Mouse (Mus musculus) kidney, embryonic 16.5 days (tissue): ENCODE data around the gene Slc22a6. TPM values are rescaled to one million over a fixed set of nuclear protein-coding genes. Genes with fewer than 3 reads are reported as not detected.

Source experiments
- ATAC-seq: fragments of 200-750 bp; cut with Nextera tagmentation; 2 replicates; pipeline ENCODE4 v1.8.0; 2017; ENCODE audit warnings: moderate TSS enrichment; ENCODE audit not compliant: low FRiP score, low TSS enrichment
- H3K27ac ChIP-seq: fragments of 300-500 bp; sonication (generic); 2 replicates; pipeline ENCODE4 v1.5.1; 2014; ENCODE audit warnings: low read length
- H3K27me3 ChIP-seq: fragments of 300-500 bp; sonication (generic); 2 replicates; pipeline ENCODE4 v1.6.1; 2014; ENCODE audit warnings: low read length, control low read depth, mixed read lengths; ENCODE audit not compliant: insufficient read depth
- H3K36me3 ChIP-seq: fragments of 300-500 bp; sonication (generic); 2 replicates; pipeline ENCODE4 v1.6.1; 2014; ENCODE audit warnings: low read length, control low read depth, mixed read lengths; ENCODE audit not compliant: insufficient read depth
- H3K4me1 ChIP-seq: fragments of 300-500 bp; sonication (generic); 2 replicates; pipeline ENCODE4 v1.6.1; 2014; ENCODE audit warnings: low read length, control low read depth, mixed read lengths; ENCODE audit not compliant: insufficient read depth
- H3K4me2 ChIP-seq: fragments of 300-500 bp; sonication (generic); replicated peaks from 2 replicates; pipeline ENCODE4 v1.6.1; 2014; ENCODE audit warnings: low read depth, low read length
- H3K4me3 ChIP-seq: fragments of 300-500 bp; sonication (generic); 2 replicates; pipeline ENCODE4 v1.5.1; 2014; ENCODE audit warnings: mild to moderate bottlenecking, low read length
- H3K9ac ChIP-seq: fragments of 300-500 bp; sonication (generic); replicated peaks from 2 replicates; pipeline ENCODE4 v1.6.1; 2014; ENCODE audit warnings: low read length
- H3K9me3 ChIP-seq: fragments of 300-500 bp; sonication (generic); 2 replicates; pipeline ENCODE4 v1.6.1; 2016; ENCODE audit warnings: low read length, control low read depth
- WGBS: fragments of 180-500 bp; shearing (Covaris S2); extraction: QIAGEN DNeasy Blood & Tissue Kit; methylation state at CpG from one replicate; pipeline ENCODE4 v1.1.7; 2014; 5-methylcytosine and 5-hydroxymethylcytosine counted together
- polyA plus RNA-seq: library from polyadenylated mRNA; unstranded; fragments of >200 nt; fragmentation: Nextera tagmentation; extraction: Ambion mirVana; gene quantifications from 2 replicates; pipeline ENCODE4 v1.2.1, GENCODE M21; 2015

Slc22a6 gene
- polyA plus RNA-seq, 1 experiment from 2014 or later = 59.4 TPM

GRCm38 (mm10) chr19:8602914-8603313 is 14.9 kb upstream of the Slc22a6 start:
- no peaks in the 10 kb centered on the region for H3K4me1 ChIP-seq

GRCm38 (mm10) chr19:8604536-8605240 is 13.2 kb upstream of the Slc22a6 start:
- H3K4me3 ChIP-seq = no peak overlapping the region
- 88% methylated on average over 8 of the region's 8 CpGs for WGBS
- ATAC-seq = peak; percentile 85
- H3K27me3 ChIP-seq = no peaks in the 10 kb centered on the region
- H3K4me2 ChIP-seq = no peak overlapping the region
- no peaks in the 10 kb centered on the region for H3K4me1 ChIP-seq
- no peak overlapping the region; the same call in 1 of the 2 replicates for H3K27ac ChIP-seq
- no peaks in the 10 kb centered on the region for H3K9me3 ChIP-seq
- H3K9ac ChIP-seq = no peak overlapping the region
- no peaks in the 10 kb centered on the region for H3K36me3 ChIP-seq

More at GRCm38 (mm10) chr19:8602914-8603313, 14.9 kb upstream of the Slc22a6 start:
- no peak overlapping the region for H3K4me3 ChIP-seq
- H3K9ac ChIP-seq = no peak overlapping the region
- H3K4me2 ChIP-seq = no peak overlapping the region
- ATAC-seq = no peak
- WGBS = 67% methylated on average over 3 of the region's 3 CpGs
- no peak overlapping the region for H3K27ac ChIP-seq
- H3K9me3 ChIP-seq = no peaks in the 10 kb centered on the region
- no peaks in the 10 kb centered on the region for H3K36me3 ChIP-seq
- no peaks in the 10 kb centered on the region for H3K27me3 ChIP-seq

- Histone ChIP-seq H3K4me3 (no peak overlapping the region), H3K9ac (no peak overlapping the region), H3K4me1 (no peaks in the 10 kb centered on the region), H3K27me3 (no peaks in the 10 kb centered on the region), H3K27ac (no peak overlapping the region), H3K4me2 (no peak overlapping the region), H3K36me3 (no peaks in the 10 kb centered on the region), H3K9me3 (no peaks in the 10 kb centered on the region)
- ATAC-seq = peak; percentile 80
- WGBS = 91% methylated on average over 3 of the region's 3 CpGs
These were observed 12.6 kb upstream of the Slc22a6 start for GRCm38 (mm10) chr19:8605241-8605558.

GRCm38 (mm10) chr19:8611358-8612123 is 6.3 kb upstream of the Slc22a6 start:
- no peak overlapping the region for H3K9ac ChIP-seq
- H3K9me3 ChIP-seq = no peaks in the 10 kb centered on the region
- H3K4me2 ChIP-seq = no peak overlapping the region
- H3K27ac ChIP-seq = no peak overlapping the region
- H3K36me3 ChIP-seq = no peaks in the 10 kb centered on the region
- no peak overlapping the region for H3K4me3 ChIP-seq
- no peak for ATAC-seq
- H3K27me3 ChIP-seq = no peaks in the 10 kb centered on the region
- 84% methylated on average over 8 of the region's 8 CpGs for WGBS
- H3K4me1 ChIP-seq = peaks cover 3% of the 10 kb centered on the region; the same call in 1 of the 2 replicates

GRCm38 (mm10) chr19:8613111-8613510 is 4.7 kb upstream of the Slc22a6 start:
- H3K4me1 ChIP-seq = peaks cover 3% of the 10 kb centered on the region; the same call in 1 of the 2 replicates
- H3K4me2 ChIP-seq = no peak overlapping the region
- WGBS = 47% methylated on average over 2 of the region's 2 CpGs
- no peaks in the 10 kb centered on the region for H3K27me3 ChIP-seq
- H3K9me3 ChIP-seq = no peaks in the 10 kb centered on the region
- ATAC-seq = no peak
- no peak overlapping the region for H3K9ac ChIP-seq
- H3K4me3 ChIP-seq = no peak overlapping the region
- H3K36me3 ChIP-seq = no peaks in the 10 kb centered on the region
- H3K27ac ChIP-seq = no peak overlapping the region

- no peaks in the 10 kb centered on the region for H3K27me3 ChIP-seq
- no peak overlapping the region for H3K9ac ChIP-seq
- H3K9me3 ChIP-seq = no peaks in the 10 kb centered on the region
- H3K4me1 ChIP-seq = peaks cover 3% of the 10 kb centered on the region; the same call in 1 of the 2 replicates
- no peaks in the 10 kb centered on the region for H3K36me3 ChIP-seq
- no peak overlapping the region for H3K4me2 ChIP-seq
- ATAC-seq = no peak
- 24% methylated on average over 2 of the region's 2 CpGs for WGBS
- no peak overlapping the region for H3K4me3 ChIP-seq
- H3K27ac ChIP-seq = no peak overlapping the region
These were observed 3.5 kb upstream of the Slc22a6 start for GRCm38 (mm10) chr19:8614343-8614742.

- Histone ChIP-seq H3K36me3 (no peaks in the 10 kb centered on the region), H3K27ac (no peak overlapping the region), H3K4me2 (no peak overlapping the region), H3K4me1 (peaks cover 3% of the 10 kb centered on the region; the same call in 1 of the 2 replicates), H3K9me3 (no peaks in the 10 kb centered on the region), H3K27me3 (no peaks in the 10 kb centered on the region), H3K9ac (no peak overlapping the region), H3K4me3 (no peak overlapping the region)
- WGBS = 64% methylated on average over 4 of the region's 4 CpGs
- no peak for ATAC-seq
These were observed 1.5 kb upstream of the Slc22a6 start for GRCm38 (mm10) chr19:8616314-8616713.

- Histone ChIP-seq H3K27ac (no peak overlapping the region), H3K27me3 (no peaks in the 10 kb centered on the region), H3K9ac (no peak overlapping the region), H3K9me3 (no peaks in the 10 kb centered on the region), H3K4me2 (no peak overlapping the region), H3K36me3 (no peaks in the 10 kb centered on the region), H3K4me3 (no peak overlapping the region), H3K4me1 (no peaks in the 10 kb centered on the region)
- WGBS = 94% methylated on average over 7 of the region's 7 CpGs
- no peak for ATAC-seq
These were observed 3.3 kb downstream of the Slc22a6 start for GRCm38 (mm10) chr19:8621098-8621497.

GRCm38 (mm10) chr19:8630249-8630648 is 12.4 kb downstream of the Slc22a6 start:
- Histone ChIP-seq H3K9ac (no peak overlapping the region), H3K4me1 (no peaks in the 10 kb centered on the region), H3K36me3 (no peaks in the 10 kb centered on the region), H3K4me3 (no peak overlapping the region), H3K9me3 (no peaks in the 10 kb centered on the region), H3K4me2 (no peak overlapping the region), H3K27ac (no peak overlapping the region), H3K27me3 (no peaks in the 10 kb centered on the region)
- 62% methylated on average over 2 of the region's 2 CpGs for WGBS
- 0 out of 2 replicates have a peak, but pooled peaks have one; percentile 23 for ATAC-seq

- WGBS = 68% methylated on average over 6 of the region's 6 CpGs
- Histone ChIP-seq H3K4me3 (no peak overlapping the region), H3K4me2 (no peak overlapping the region), H3K9ac (no peak overlapping the region), H3K9me3 (no peaks in the 10 kb centered on the region), H3K36me3 (no peaks in the 10 kb centered on the region), H3K27ac (no peak overlapping the region), H3K27me3 (no peaks in the 10 kb centered on the region), H3K4me1 (no peaks in the 10 kb centered on the region)
- ATAC-seq = no peak
These were observed 13.0 kb downstream of the Slc22a6 start for GRCm38 (mm10) chr19:8630826-8631225.
